Mouse (Mus musculus) E14TG2a.4 (cell line): ENCODE data around the gene Parp3.

ENCODE experiments used
- H3K27me3 ChIP-seq: 2 replicates; pipeline ENCODE4 v1.6.1; 2014; ENCODE audit warnings: low read length, control low read depth; ENCODE audit not compliant: insufficient read depth
- H3K36me3 ChIP-seq: 2 replicates; pipeline ENCODE4 v1.6.1; 2014; ENCODE audit warnings: low read length, control low read depth; ENCODE audit not compliant: insufficient read depth
- H3K4me1 ChIP-seq: replicated peaks from 2 replicates; pipeline ENCODE4 v1.6.1; 2014; ENCODE audit warnings: low read depth, low read length, control low read depth
- H3K4me3 ChIP-seq: replicated peaks from 2 replicates; pipeline ENCODE4 v1.5.1; 2014; ENCODE audit warnings: mild to moderate bottlenecking, low read length
- H3K9me3 ChIP-seq: 2 replicates; pipeline ENCODE4 v1.6.1; 2014; ENCODE audit warnings: low read length, control low read depth
- CTCF ChIP-seq: conservative IDR thresholded peaks from 2 replicates; pipeline ENCODE4 v1.5.1; 2014; ENCODE audit warnings: low read length
- NANOG ChIP-seq: IDR thresholded peaks from 2 replicates; pipeline ENCODE4 v1.6.1; 2014; ENCODE audit warnings: borderline replicate concordance, low read length, mixed read lengths
- POU5F1 ChIP-seq: IDR thresholded peaks from 2 replicates; pipeline ENCODE4 v1.6.1; 2014; ENCODE audit warnings: low read length, borderline replicate concordance

The Parp3 gene

GRCm38 (mm10) chr9:106472321-106472720, 4.4 kb downstream of the Parp3 start:
- no peak overlapping the region for H3K4me3 ChIP-seq
- no peaks in the 10 kb centered on the region for H3K9me3 ChIP-seq
- H3K4me1 ChIP-seq = peaks cover 71% of the 10 kb centered on the region
- TF ChIP-seq CTCF (no peak), POU5F1 (no peak), NANOG (no peak)
- no peaks in the 10 kb centered on the region for H3K36me3 ChIP-seq
- no peaks in the 10 kb centered on the region for H3K27me3 ChIP-seq

- Histone ChIP-seq H3K4me3 (peak overlapping the region; percentile 69), H3K27me3 (peaks cover 3% of the 10 kb centered on the region)
Measured at GRCm38 (mm10) chr9:106471892-106472291, 4.9 kb downstream of the Parp3 start.

GRCm38 (mm10) chr9:106470991-106471750, 5.6 kb downstream of the Parp3 start:
- TF ChIP-seq POU5F1 = no peak
- TF ChIP-seq NANOG = no peak
- TF ChIP-seq CTCF = no peak
- Histone ChIP-seq H3K36me3 (no peaks in the 10 kb centered on the region), H3K9me3 (no peaks in the 10 kb centered on the region), H3K27me3 (peaks cover 9% of the 10 kb centered on the region), H3K4me3 (peak overlapping the region; percentile 69), H3K4me1 (peaks cover 67% of the 10 kb centered on the region)

More at GRCm38 (mm10) chr9:106471892-106472291, 4.9 kb downstream of the Parp3 start:
- Histone ChIP-seq H3K36me3 (no peaks in the 10 kb centered on the region), H3K4me1 (peaks cover 71% of the 10 kb centered on the region), H3K9me3 (no peaks in the 10 kb centered on the region)
- TF ChIP-seq POU5F1 (no peak), NANOG (no peak), CTCF (no peak)

GRCm38 (mm10) chr9:106469776-106470175, 7.0 kb downstream of the Parp3 start:
- no peak for TF ChIP-seq CTCF
- Histone ChIP-seq H3K4me3 (no peak overlapping the region), H3K36me3 (no peaks in the 10 kb centered on the region), H3K27me3 (peaks cover 16% of the 10 kb centered on the region), H3K4me1 (peaks cover 61% of the 10 kb centered on the region), H3K9me3 (no peaks in the 10 kb centered on the region)

GRCm38 (mm10) chr9:106469317-106469716, 7.4 kb downstream of the Parp3 start:
- Histone ChIP-seq H3K4me1 (peaks cover 60% of the 10 kb centered on the region), H3K4me3 (no peak overlapping the region), H3K9me3 (no peaks in the 10 kb centered on the region), H3K27me3 (peaks cover 16% of the 10 kb centered on the region), H3K36me3 (peaks cover 1% of the 10 kb centered on the region; the same call in 1 of the 2 replicates)
- TF ChIP-seq CTCF (no peak), NANOG (no peak), POU5F1 (no peak)

GRCm38 (mm10) chr9:106467746-106468145, 9.0 kb downstream of the Parp3 start:
- peaks cover 15% of the 10 kb centered on the region for H3K36me3 ChIP-seq
- peaks cover 59% of the 10 kb centered on the region for H3K4me1 ChIP-seq
- no peak overlapping the region for H3K4me3 ChIP-seq
- H3K9me3 ChIP-seq = no peaks in the 10 kb centered on the region
- TF ChIP-seq CTCF = no peak
- TF ChIP-seq NANOG = no peak
- TF ChIP-seq POU5F1 = no peak
- peaks cover 19% of the 10 kb centered on the region for H3K27me3 ChIP-seq

- H3K4me1 ChIP-seq = peaks cover 58% of the 10 kb centered on the region
- no peak for TF ChIP-seq CTCF
- TF ChIP-seq POU5F1 = no peak
- TF ChIP-seq NANOG = no peak
Measured at GRCm38 (mm10) chr9:106466721-106467120, 10.0 kb downstream of the Parp3 start.

GRCm38 (mm10) chr9:106465571-106466200, 11.1 kb downstream of the Parp3 start, which contains the start of gene Gpr62:
Gpr62 (minus strand) TSS chr9:106465938.
- Histone ChIP-seq H3K36me3 (peaks cover 34% of the 10 kb centered on the region), H3K4me1 (peaks cover 56% of the 10 kb centered on the region), H3K4me3 (peak within 1 kb of the TSS; percentile 87), H3K27me3 (peaks cover 19% of the 10 kb centered on the region), H3K9me3 (no peaks in the 10 kb centered on the region)
- TF ChIP-seq NANOG = no peak
- TF ChIP-seq CTCF = no peak
- no peak for TF ChIP-seq POU5F1

More at GRCm38 (mm10) chr9:106466721-106467120, 10.0 kb downstream of the Parp3 start:
- Histone ChIP-seq H3K4me3 (no peak overlapping the region), H3K9me3 (no peaks in the 10 kb centered on the region), H3K27me3 (peaks cover 19% of the 10 kb centered on the region), H3K36me3 (peaks cover 25% of the 10 kb centered on the region)
